Mouse (Mus musculus): ENCODE results near the gene 2410131K14Rik.

GRCm38 (mm10) chr5:118259636-118260035 lies 14.6 kb downstream of the 2410131K14Rik start:
- TF ChIP-seq POLR2A (IDR thresholded peaks at IDR 0.05; ENCODE audit: borderline replicate concordance, insufficient read depth, low read length) (no peak), CTCF (IDR thresholded peaks at IDR 0.05; ENCODE audit: borderline replicate concordance, insufficient read depth, low read depth, low read length) (no peak)

Measured in cerebellum, adult 2 months (tissue).